Mouse (Mus musculus) ES-Bruce4 (cell line): ENCODE measurements at regions not wholly inside any gene's neighbourhood (a gene's known extent, or its start where the extent isn't known, plus 50 kb on each side); places are given as distances from the start of the nearest gene placed in this dataset.

Experiments
- H3K27ac ChIP-seq: 2 replicates; pipeline ENCODE4 v1.5.1; 2012; ENCODE audit warnings: low read length, inconsistent platforms; ENCODE audit not compliant: insufficient read depth
- H3K27me3 ChIP-seq: 2 replicates; pipeline ENCODE4 v1.6.1; 2012; ENCODE audit warnings: mild to moderate bottlenecking, low read length, inconsistent platforms; ENCODE audit not compliant: control insufficient read depth, poor library complexity, insufficient read depth, severe bottlenecking
- H3K36me3 ChIP-seq: 2 replicates; pipeline ENCODE4 v1.6.1; 2012; ENCODE audit warnings: inconsistent platforms, mild to moderate bottlenecking, low read length, moderate library complexity; ENCODE audit not compliant: control insufficient read depth, poor library complexity, insufficient read depth, severe bottlenecking
- H3K4me1 ChIP-seq: one replicate; pipeline ENCODE4 v1.8.1; 2011; ENCODE audit warnings: low read length; ENCODE audit not compliant: control insufficient read depth, insufficient read depth
- H3K4me3 ChIP-seq: 2 replicates; pipeline ENCODE4 v1.5.1; 2011; ENCODE audit warnings: low read depth, mild to moderate bottlenecking, low read length
- H3K9ac ChIP-seq: 2 replicates; pipeline ENCODE4 v1.6.1; 2012; ENCODE audit warnings: low read depth, mild to moderate bottlenecking, inconsistent platforms; ENCODE audit not compliant: poor library complexity, severe bottlenecking
- H3K9me3 ChIP-seq: replicated peaks from 2 replicates; pipeline ENCODE4 v1.6.1; 2012; ENCODE audit warnings: mild to moderate bottlenecking, low read length, inconsistent platforms; ENCODE audit not compliant: control insufficient read depth, poor library complexity, insufficient read depth, severe bottlenecking
- CTCF ChIP-seq: IDR thresholded peaks from one replicate; pipeline ENCODE4 v1.8.1; 2011; ENCODE audit warnings: low read depth, low read length
- EP300 ChIP-seq: IDR thresholded peaks from 2 replicates; pipeline ENCODE4 v1.6.1; 2011; ENCODE audit warnings: low read depth, low read length; ENCODE audit not compliant: insufficient read depth
- POLR2A ChIP-seq: IDR thresholded peaks from one replicate; pipeline ENCODE4 v1.8.1; 2011; ENCODE audit warnings: low read length; ENCODE audit not compliant: insufficient read depth

- no peak overlapping the region for H3K4me3 ChIP-seq
- TF ChIP-seq CTCF (no peak), EP300 (no peak), POLR2A (no peak)
- H3K36me3 ChIP-seq: no peaks in the 10 kb centered on the region
- 0 out of 2 replicates have a peak, but pooled peaks cover 3% of the 10 kb centered on the region for H3K9me3 ChIP-seq
- no peaks in the 10 kb centered on the region; the same call in 1 of the 2 replicates for H3K27me3 ChIP-seq
- H3K4me1 ChIP-seq: no peaks in the 10 kb centered on the region
- no peak overlapping the region for H3K27ac ChIP-seq
- no peak overlapping the region for H3K9ac ChIP-seq
Observed at GRCm38 (mm10) chr1:127062430-127062829, 142.4 kb upstream of the Mgat5 start.

- no peaks in the 10 kb centered on the region for H3K36me3 ChIP-seq
- H3K9ac ChIP-seq: no peak overlapping the region
- no peak overlapping the region for H3K4me3 ChIP-seq
- TF ChIP-seq EP300: no peak
- TF ChIP-seq CTCF: no peak
- no peak for TF ChIP-seq POLR2A
- no peaks in the 10 kb centered on the region; the same call in 1 of the 2 replicates for H3K27me3 ChIP-seq
- H3K9me3 ChIP-seq: no peaks in the 10 kb centered on the region
- H3K27ac ChIP-seq: no peak overlapping the region
- no peaks in the 10 kb centered on the region for H3K4me1 ChIP-seq
Observed at GRCm38 (mm10) chr1:127045711-127046420, 158.9 kb upstream of the Mgat5 start.

- no peaks in the 10 kb centered on the region for H3K9me3 ChIP-seq
- no peaks in the 10 kb centered on the region for H3K36me3 ChIP-seq
- no peak overlapping the region for H3K4me3 ChIP-seq
- H3K27me3 ChIP-seq: no peaks in the 10 kb centered on the region
- no peak overlapping the region for H3K27ac ChIP-seq
- TF ChIP-seq CTCF (no peak), EP300 (no peak), POLR2A (no peak)
- no peaks in the 10 kb centered on the region for H3K4me1 ChIP-seq
- H3K9ac ChIP-seq: no peak overlapping the region
Observed at GRCm38 (mm10) chr1:127034748-127035147, 170.1 kb upstream of the Mgat5 start.

- H3K4me1 ChIP-seq: no peaks in the 10 kb centered on the region
- H3K27me3 ChIP-seq: no peaks in the 10 kb centered on the region
- H3K9me3 ChIP-seq: no peaks in the 10 kb centered on the region
- no peak overlapping the region for H3K27ac ChIP-seq
- no peaks in the 10 kb centered on the region for H3K36me3 ChIP-seq
- TF ChIP-seq POLR2A (no peak), CTCF (no peak), EP300 (no peak)
- no peak overlapping the region for H3K4me3 ChIP-seq
- H3K9ac ChIP-seq: no peak overlapping the region
Observed at GRCm38 (mm10) chr1:127031563-127031962, 173.3 kb upstream of the Mgat5 start.

GRCm38 (mm10) chr1:127028872-127029497 lies 175.8 kb upstream of the Mgat5 start:
- H3K4me1 ChIP-seq: no peaks in the 10 kb centered on the region
- no peaks in the 10 kb centered on the region for H3K36me3 ChIP-seq
- no peak overlapping the region for H3K27ac ChIP-seq
- no peak overlapping the region for H3K4me3 ChIP-seq
- no peaks in the 10 kb centered on the region for H3K9me3 ChIP-seq
- no peak overlapping the region for H3K9ac ChIP-seq
- no peaks in the 10 kb centered on the region for H3K27me3 ChIP-seq
- TF ChIP-seq CTCF (no peak), EP300 (no peak), POLR2A (no peak)

- Histone ChIP-seq H3K4me1 (no peaks in the 10 kb centered on the region), H3K4me3 (no peak overlapping the region), H3K9ac (no peak overlapping the region), H3K9me3 (no peaks in the 10 kb centered on the region), H3K36me3 (no peaks in the 10 kb centered on the region), H3K27ac (no peak overlapping the region), H3K27me3 (no peaks in the 10 kb centered on the region)
- no peak for TF ChIP-seq EP300
- no peak for TF ChIP-seq POLR2A
- TF ChIP-seq CTCF: no peak
Observed at GRCm38 (mm10) chr1:127023100-127023499, 181.7 kb upstream of the Mgat5 start.
